Mouse (Mus musculus): ENCODE results near the gene 4930519P11Rik. TPM values are rescaled to one million over a fixed set of nuclear protein-coding genes. Genes with fewer than 3 reads are reported as not detected.

4930519P11Rik gene
- polyA plus RNA-seq, 1 experiment from 2014 or later: 0.40 TPM

GRCm38 (mm10) chr2:154642712-154643385 is 29.6 kb upstream of the 4930519P11Rik start:
- TF ChIP-seq CTCF (IDR thresholded peaks at IDR 0.05; ENCODE audit: low read depth): peak; percentile 34; the same call in 1 of the 2 replicates
- no peak for TF ChIP-seq EP300 (IDR thresholded peaks at IDR 0.05; ENCODE audit: low read depth)
- no peak overlapping the region for H3K9ac ChIP-seq (replicated peaks)
- no peaks in the 10 kb centered on the region for H3K9me3 ChIP-seq (ENCODE audit: low read length)
- H3K27ac ChIP-seq (ENCODE audit: low read depth): no peak overlapping the region
- ATAC-seq (no peak), DNase-seq (no peak)
- H3K27me3 ChIP-seq (ENCODE audit: insufficient read depth, low read length): no peaks in the 10 kb centered on the region
- 66% methylated on average over 6 of the region's 6 CpGs for WGBS (ENCODE audit: insufficient replicate concordance)
- no peaks in the 10 kb centered on the region for H3K4me1 ChIP-seq (ENCODE audit: insufficient read depth)
- no peak overlapping the region for H3K4me2 ChIP-seq (ENCODE audit: low read depth, low read length)
- peaks cover 22% of the 10 kb centered on the region for H3K36me3 ChIP-seq (replicated peaks; ENCODE audit: insufficient read depth, low read length)
- H3K4me3 ChIP-seq (ENCODE audit: low read depth, low read length): no peak overlapping the region

- WGBS (ENCODE audit: insufficient replicate concordance): 93% methylated on average over 9 of the region's 9 CpGs
- Histone ChIP-seq H3K9ac (replicated peaks) (no peak overlapping the region), H3K4me2 (ENCODE audit: low read depth, low read length) (no peak overlapping the region), H3K4me3 (ENCODE audit: low read depth, low read length) (no peak overlapping the region), H3K9me3 (ENCODE audit: low read length) (no peaks in the 10 kb centered on the region), H3K4me1 (ENCODE audit: insufficient read depth) (no peaks in the 10 kb centered on the region), H3K27ac (ENCODE audit: low read depth) (no peak overlapping the region), H3K27me3 (ENCODE audit: insufficient read depth, low read length) (no peaks in the 10 kb centered on the region), H3K36me3 (replicated peaks; ENCODE audit: insufficient read depth, low read length) (peaks cover 22% of the 10 kb centered on the region)
- DNase-seq (no peak), ATAC-seq (no peak)
- no peak for TF ChIP-seq EP300 (IDR thresholded peaks at IDR 0.05; ENCODE audit: low read depth)
- no peak for TF ChIP-seq CTCF (IDR thresholded peaks at IDR 0.05; ENCODE audit: low read depth)
Measured at GRCm38 (mm10) chr2:154642005-154642459, 28.8 kb upstream of the 4930519P11Rik start.

- Histone ChIP-seq H3K4me3 (ENCODE audit: low read depth, low read length) (no peak overlapping the region), H3K27ac (ENCODE audit: low read depth) (no peak overlapping the region), H3K36me3 (replicated peaks; ENCODE audit: insufficient read depth, low read length) (peaks cover 22% of the 10 kb centered on the region), H3K4me2 (ENCODE audit: low read depth, low read length) (no peak overlapping the region), H3K9ac (replicated peaks) (no peak overlapping the region), H3K27me3 (ENCODE audit: insufficient read depth, low read length) (no peaks in the 10 kb centered on the region), H3K9me3 (ENCODE audit: low read length) (no peaks in the 10 kb centered on the region), H3K4me1 (ENCODE audit: insufficient read depth) (no peaks in the 10 kb centered on the region)
- ATAC-seq: no peak
- no peak for DNase-seq
- TF ChIP-seq EP300 (IDR thresholded peaks at IDR 0.05; ENCODE audit: low read depth) (no peak), CTCF (IDR thresholded peaks at IDR 0.05; ENCODE audit: low read depth) (no peak)
- WGBS (ENCODE audit: insufficient replicate concordance): 79% methylated on average over 8 of the region's 8 CpGs
Measured at GRCm38 (mm10) chr2:154641176-154641575, 27.9 kb upstream of the 4930519P11Rik start.

GRCm38 (mm10) chr2:154639115-154639514 is 25.9 kb upstream of the 4930519P11Rik start:
- no peak for DNase-seq
- H3K9me3 ChIP-seq (ENCODE audit: low read length): no peaks in the 10 kb centered on the region
- H3K27me3 ChIP-seq (ENCODE audit: insufficient read depth, low read length): no peaks in the 10 kb centered on the region
- TF ChIP-seq EP300 (IDR thresholded peaks at IDR 0.05; ENCODE audit: low read depth) (no peak), CTCF (IDR thresholded peaks at IDR 0.05; ENCODE audit: low read depth) (no peak)
- peaks cover 5% of the 10 kb centered on the region; the same call in 1 of the 2 replicates for H3K4me1 ChIP-seq (ENCODE audit: insufficient read depth)
- peaks cover 20% of the 10 kb centered on the region for H3K36me3 ChIP-seq (replicated peaks; ENCODE audit: insufficient read depth, low read length)
- H3K4me3 ChIP-seq (ENCODE audit: low read depth, low read length): no peak overlapping the region
- 82% methylated on average over 4 of the region's 4 CpGs for WGBS (ENCODE audit: insufficient replicate concordance)
- H3K4me2 ChIP-seq (ENCODE audit: low read depth, low read length): no peak overlapping the region
- H3K9ac ChIP-seq (replicated peaks): no peak overlapping the region
- ATAC-seq: no peak
- no peak overlapping the region for H3K27ac ChIP-seq (ENCODE audit: low read depth)

GRCm38 (mm10) chr2:154638521-154638920 is 25.3 kb upstream of the 4930519P11Rik start:
- Histone ChIP-seq H3K27ac (ENCODE audit: low read depth) (no peak overlapping the region), H3K4me3 (ENCODE audit: low read depth, low read length) (no peak overlapping the region), H3K36me3 (replicated peaks; ENCODE audit: insufficient read depth, low read length) (peaks cover 18% of the 10 kb centered on the region), H3K9ac (replicated peaks) (no peak overlapping the region), H3K4me2 (ENCODE audit: low read depth, low read length) (no peak overlapping the region), H3K4me1 (ENCODE audit: insufficient read depth) (peaks cover 5% of the 10 kb centered on the region; the same call in 1 of the 2 replicates), H3K27me3 (ENCODE audit: insufficient read depth, low read length) (no peaks in the 10 kb centered on the region), H3K9me3 (ENCODE audit: low read length) (no peaks in the 10 kb centered on the region)
- 93% methylated on average over 3 of the region's 3 CpGs for WGBS (ENCODE audit: insufficient replicate concordance)
- ATAC-seq: no peak
- TF ChIP-seq EP300 (IDR thresholded peaks at IDR 0.05; ENCODE audit: low read depth) (no peak), CTCF (IDR thresholded peaks at IDR 0.05; ENCODE audit: low read depth) (peak; percentile 41)
- no peak for DNase-seq

GRCm38 (mm10) chr2:154635826-154636225 is 22.6 kb upstream of the 4930519P11Rik start:
- TF ChIP-seq CTCF (IDR thresholded peaks at IDR 0.05; ENCODE audit: low read depth): no peak
- no peak for TF ChIP-seq EP300 (IDR thresholded peaks at IDR 0.05; ENCODE audit: low read depth)
- Histone ChIP-seq H3K27me3 (ENCODE audit: insufficient read depth, low read length) (no peaks in the 10 kb centered on the region), H3K9ac (replicated peaks) (no peak overlapping the region), H3K4me3 (ENCODE audit: low read depth, low read length) (no peak overlapping the region), H3K27ac (ENCODE audit: low read depth) (no peak overlapping the region), H3K4me2 (ENCODE audit: low read depth, low read length) (no peak overlapping the region), H3K9me3 (ENCODE audit: low read length) (no peaks in the 10 kb centered on the region), H3K36me3 (replicated peaks; ENCODE audit: insufficient read depth, low read length) (peaks cover 17% of the 10 kb centered on the region), H3K4me1 (ENCODE audit: insufficient read depth) (peaks cover 5% of the 10 kb centered on the region; the same call in 1 of the 2 replicates)
- ATAC-seq (no peak), DNase-seq (no peak)
- WGBS (ENCODE audit: insufficient replicate concordance): 98% methylated on average over 2 of the region's 2 CpGs
